Mouse (Mus musculus) c-Kit-positive CD71-positive TER-119-positive erythroid progenitor cells, embryonic 14.5 days (primary cell): ENCODE data around the gene Ikzf2.
A peak's percentile ranks its signal among the peaks of the same experiment; 100 is the strongest.

ENCODE experiments used
- DNase-seq: peaks from one replicate; pipeline ENCODE4 v3.0.0-alpha.2; 2013; ENCODE audit warnings: low spot score

Ikzf2 gene

DNA sequence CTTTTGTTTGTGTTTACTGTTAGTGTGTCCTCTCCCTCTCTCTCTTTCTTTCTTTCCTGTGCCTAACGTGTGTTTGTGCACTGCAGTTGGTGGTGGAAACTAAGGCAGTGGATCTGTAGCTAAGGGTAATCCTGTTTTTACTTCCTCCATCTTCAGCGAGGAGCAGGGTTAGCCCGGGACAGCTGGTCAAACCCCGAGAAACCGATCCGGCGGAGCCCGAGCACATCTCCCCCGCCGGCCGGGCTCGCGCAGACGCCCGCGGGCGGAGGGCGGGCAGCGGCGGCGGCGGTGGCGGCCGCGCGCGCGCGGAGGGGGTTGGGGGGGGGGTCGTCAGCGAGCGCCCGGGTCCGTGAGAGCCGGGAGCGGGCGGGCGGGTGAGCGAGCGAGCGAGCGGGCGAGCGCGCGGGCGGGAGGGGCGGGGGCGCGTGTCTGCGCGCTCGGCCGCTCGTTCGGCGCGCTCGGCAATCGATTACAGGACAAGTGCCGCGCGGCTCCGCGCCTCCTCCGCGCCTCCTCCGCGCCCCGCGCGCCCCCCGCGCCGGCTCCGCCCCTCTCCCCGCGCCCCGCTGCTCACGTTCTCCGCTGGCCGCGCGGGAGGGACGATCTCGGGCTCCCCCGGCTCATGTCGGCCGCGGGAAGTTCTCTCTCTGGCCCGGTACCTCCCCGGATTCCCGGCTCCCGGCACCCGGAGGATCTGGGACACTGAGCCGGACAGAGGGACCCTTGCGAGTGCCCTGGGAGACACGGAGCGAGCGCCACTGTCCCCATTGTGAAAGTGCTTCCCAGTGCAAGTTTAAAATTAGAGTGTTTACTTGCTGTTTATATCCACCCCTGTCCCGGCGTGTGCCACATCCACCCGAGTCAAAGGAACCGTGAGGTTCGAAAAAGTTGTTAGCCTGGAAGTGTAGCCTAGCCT is at the start of gene Ikzf2:
Ikzf2 (minus strand) TSS at position 170 of the 916 bp plus-strand sequence.
- DNase-seq: peak; percentile 41

DNA sequence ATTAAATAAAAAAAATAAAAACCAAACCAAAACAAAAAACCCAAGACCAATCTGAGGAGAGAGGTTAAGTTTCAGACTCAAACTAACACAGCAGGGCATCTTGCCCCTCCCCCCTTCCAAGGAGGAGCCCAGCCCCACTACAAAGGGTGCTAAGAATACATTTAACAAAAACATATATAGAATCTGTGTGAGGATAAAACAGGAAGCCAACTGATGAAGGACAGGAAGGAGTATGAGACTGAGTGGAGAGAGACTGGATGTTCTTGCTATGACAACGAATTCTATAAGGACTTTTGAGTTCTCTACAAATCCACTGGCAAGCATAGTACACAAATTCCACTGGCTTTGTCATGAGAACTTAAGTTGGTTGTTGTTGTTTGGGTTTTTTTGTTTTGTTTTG is 42.7 kb upstream of the Ikzf2 start:
- DNase-seq: no peak

- no peak for DNase-seq
These were observed 42.1 kb upstream of the Ikzf2 start for GRCm38 (mm10) chr1:69729031-69729679.

DNA sequence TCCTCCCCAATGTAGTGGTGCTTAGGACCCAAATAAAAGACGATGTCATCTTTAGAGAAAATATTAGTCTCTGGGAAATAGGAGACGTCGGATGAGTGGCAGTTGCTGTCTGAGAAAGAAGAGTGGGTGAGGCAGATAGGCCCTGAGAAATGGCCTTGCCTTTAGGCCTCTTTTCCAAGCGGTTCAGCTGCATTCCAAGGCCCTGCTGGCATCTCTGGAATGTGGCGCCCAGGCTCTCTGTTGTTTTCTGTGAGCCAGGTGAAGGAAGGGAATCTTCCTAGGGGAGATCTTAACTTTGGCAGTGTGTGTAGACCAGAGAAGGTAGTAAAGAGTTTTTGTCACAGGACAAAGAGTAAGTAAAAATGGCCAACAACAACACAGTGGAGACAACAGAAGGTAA is 40.9 kb upstream of the Ikzf2 start:
- DNase-seq: no peak

DNA sequence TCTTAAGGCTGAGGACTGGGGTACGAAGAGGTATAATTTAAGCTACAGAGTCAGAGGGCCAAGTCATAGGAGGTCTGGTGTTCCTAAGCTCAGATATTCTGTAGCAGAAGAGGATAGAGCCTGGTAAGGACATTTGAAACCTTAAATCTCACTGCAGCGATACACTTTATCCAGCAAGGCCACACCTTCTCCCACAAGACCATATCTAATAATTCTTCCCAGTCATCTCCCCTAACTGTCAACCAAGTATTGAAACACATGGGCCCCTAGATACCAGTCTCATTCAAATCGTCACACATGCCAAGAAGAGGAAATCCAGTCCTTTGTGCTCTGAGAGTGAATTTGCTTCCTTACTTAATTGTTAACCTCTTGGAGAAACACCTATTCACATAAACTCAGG is 30.1 kb upstream of the Ikzf2 start:
- DNase-seq: no peak

- no peak for DNase-seq
These were observed 21.5 kb upstream of the Ikzf2 start for GRCm38 (mm10) chr1:69708571-69708970.

GRCm38 (mm10) chr1:69703506-69704156 is 16.6 kb upstream of the Ikzf2 start:
- DNase-seq: no peak

DNA sequence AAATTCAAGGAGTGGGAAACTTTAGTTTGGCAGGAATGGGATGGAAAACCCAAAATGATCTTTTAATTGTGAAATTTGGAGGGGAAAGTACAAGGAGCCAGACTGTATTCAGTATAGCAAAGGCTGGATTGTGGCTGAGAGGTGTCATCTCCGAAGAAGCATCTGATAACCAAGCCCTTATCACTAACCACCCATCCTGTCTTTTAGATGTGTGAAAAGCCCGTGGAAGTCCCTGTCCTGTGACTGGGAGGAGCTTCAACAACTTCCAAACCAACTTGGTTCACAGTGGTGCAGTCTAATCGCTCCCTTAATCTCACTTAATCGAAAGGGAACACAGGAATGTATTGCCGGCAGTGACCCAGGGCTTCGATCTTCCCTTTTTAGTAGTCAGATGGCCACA is 4.9 kb upstream of the Ikzf2 start:
- DNase-seq: no peak

DNA sequence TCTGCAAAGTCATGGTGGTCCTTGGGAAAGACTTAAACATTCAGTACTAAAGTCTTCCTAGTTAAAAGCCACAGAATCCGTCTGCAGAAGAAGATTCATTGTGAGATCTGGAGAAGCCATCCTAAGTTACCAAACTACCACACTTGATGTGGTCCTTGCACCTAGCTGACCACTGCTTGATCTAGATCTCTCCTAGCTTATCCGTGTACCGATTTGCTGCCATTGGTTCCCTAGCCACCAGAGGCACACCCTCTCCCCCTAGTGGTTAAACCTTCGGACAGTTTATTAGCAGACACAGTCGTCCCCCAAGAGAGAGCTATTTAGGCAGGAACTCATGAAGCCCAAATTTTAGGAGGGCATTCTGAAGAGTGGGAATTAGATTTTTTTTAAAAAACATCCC is 1.9 kb upstream of the Ikzf2 start:
- peak; percentile 63 for DNase-seq

GRCm38 (mm10) chr1:69688118-69688517 is 1.1 kb upstream of the Ikzf2 start:
- DNase-seq: no peak

- DNase-seq: no peak
These were observed 337 bp downstream of the Ikzf2 start for GRCm38 (mm10) chr1:69686741-69687075.

DNA sequence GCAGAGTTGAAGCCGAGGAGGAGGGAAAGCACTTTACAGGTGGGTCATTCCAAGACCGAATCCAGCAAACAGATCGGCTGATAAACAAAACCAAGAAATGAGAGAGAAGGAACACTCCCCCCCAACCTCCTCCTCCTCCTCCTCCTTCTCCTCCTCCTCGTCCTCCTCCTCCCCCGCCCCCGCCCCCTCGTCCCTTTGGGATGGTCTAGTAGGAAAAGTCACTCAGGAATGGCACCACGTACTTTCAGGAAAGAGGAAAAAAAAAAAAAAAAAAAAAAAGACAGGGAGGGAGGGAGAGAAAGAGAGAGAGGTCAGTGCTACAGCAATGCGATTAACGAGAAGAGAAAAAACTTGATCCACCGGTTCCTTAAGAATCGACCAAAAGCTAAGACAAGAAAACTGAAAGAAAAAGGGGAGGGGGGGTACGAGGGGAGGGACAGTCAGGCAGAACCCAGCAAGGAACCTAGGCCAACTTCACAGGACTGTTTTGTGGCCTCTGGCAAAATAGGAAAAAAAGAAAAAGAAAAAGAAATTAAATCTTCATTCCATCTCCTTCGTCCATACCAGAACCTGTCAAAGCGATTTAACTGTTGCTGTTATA is 1.1 kb downstream of the Ikzf2 start:
- no peak for DNase-seq

DNA sequence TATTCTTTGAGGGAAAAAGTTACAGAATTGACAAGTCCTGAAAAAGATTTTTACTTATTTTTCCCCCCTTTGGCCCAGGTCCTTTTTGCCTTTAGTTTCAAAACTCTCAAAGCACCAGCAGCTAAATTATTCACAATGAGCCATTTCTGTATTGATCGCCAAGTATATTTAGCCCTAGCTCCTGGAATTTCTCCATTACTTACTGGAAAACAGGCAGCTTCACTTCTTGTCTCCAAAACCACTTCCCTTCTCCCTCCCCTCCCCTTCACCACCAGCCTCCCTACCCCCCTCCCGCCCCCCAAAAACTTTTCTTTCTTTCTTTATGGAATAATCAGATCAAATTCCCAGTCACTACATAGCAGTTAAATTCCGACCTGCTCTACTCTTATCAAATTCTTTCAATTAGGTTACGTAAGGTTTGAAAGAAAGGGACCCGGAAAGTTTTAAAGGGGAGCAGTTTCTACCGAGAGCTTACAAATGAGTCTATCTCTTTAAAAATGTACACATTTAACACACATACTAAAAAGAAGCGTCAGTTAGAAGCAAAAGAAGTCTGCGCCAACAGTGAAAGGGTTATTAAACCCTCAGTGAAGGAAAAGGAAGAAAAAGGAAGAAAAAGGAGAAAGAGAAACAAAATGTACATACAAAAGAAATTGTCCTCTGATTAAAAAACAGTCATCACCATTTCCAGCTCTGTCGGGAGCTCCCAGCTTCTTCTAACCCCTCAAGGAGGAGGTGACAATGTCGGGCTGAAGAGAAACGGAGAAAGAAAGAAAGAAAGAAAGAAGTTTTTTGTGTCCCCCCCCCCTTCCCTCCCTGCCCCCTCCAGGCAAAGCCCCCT is 1.8 kb downstream of the Ikzf2 start:
- no peak for DNase-seq

DNA sequence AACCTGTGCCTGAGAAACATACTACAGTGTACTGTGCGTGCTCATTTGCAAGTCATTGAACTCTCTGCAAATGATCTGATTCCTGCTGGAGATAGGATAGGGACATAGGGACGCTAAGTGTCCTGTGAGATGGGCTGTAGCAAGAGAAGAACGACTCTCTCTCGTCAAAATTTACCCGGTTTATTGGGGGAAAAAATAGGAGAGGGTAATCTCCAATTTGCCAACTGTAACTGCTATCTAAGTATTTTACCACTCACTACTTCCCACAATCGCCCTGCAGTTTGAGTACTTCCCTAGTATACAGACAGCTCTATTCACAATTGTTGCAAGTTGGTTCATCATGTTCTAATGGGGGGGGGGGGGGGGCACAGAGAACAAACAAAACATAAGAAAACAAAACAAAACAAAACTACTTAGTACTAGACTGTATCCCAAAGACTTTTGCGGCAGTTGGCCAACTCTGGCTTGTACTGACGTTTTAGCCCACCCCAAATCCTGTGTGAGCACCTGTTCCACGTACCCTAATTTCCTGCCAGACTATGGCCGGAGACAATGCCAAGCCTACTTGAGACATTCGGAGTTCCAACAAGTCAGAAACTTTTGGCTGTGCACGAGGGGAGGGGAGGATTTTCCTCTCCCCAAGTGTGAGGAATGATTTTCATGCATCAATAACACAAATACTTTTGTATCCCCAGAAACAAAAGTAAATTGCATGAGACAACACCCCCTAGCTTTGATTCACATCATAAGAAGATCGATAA is 2.6 kb downstream of the Ikzf2 start:
- no peak for DNase-seq

DNA sequence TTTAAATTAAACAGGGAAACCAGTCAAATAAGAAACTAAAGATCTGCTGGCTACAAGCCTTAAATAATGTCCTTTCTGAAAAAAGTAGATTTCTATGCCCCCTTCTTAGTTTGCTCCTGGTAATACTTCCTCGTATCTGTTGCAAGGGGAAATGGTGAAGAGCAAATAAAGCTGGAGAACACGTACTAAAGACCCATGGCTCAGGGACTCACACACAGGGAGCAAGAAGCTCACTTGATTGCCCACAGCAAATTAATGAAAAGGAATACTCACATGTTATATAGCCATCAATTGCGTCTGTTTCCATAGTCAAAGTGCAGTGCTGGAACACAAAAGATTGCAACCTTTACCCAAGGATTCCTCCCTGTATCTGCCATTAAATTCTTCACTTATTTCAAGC is 3.2 kb downstream of the Ikzf2 start:
- no peak for DNase-seq

DNA sequence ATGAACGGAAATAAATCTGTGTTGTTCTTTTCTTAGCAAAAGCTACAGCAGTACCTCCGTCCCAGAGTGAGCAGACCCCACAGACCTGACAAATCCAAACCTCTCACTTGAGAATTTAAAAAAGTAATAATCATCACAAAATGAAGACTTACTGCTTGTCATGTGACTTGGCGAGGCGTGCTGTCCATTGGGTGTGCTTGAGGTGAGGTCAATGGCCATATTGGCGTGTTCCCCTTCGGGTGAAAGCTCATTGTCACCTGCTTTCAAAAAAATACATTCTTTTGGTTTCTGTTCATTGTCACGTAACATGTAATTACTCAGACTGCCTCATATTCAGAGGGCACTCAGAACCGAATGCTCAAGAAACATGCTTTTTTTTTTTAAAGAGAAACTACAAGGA is 4.0 kb downstream of the Ikzf2 start:
- no peak for DNase-seq

DNA sequence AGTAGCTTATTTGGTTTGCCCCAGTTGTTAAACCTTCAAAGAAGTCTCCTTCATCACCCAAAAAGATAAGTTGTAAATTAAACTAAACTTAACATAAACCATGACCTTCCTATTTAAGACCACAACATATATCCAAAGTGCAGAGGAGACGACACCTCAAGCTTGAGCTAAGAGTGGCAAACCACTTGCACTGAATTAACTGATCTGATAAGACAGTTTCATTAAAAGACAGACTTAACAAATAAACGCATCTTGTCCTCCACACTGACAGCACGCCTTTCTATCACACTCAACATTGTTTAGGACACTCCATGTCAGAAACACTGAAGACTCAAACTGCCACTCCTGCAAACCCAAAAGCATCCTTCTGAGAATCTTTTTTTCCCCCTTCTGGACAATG is 4.8 kb downstream of the Ikzf2 start:
- no peak for DNase-seq

GRCm38 (mm10) chr1:69681003-69681402 is 6.0 kb downstream of the Ikzf2 start:
- DNase-seq: no peak

GRCm38 (mm10) chr1:69680501-69680900 is 6.5 kb downstream of the Ikzf2 start:
- DNase-seq: no peak

GRCm38 (mm10) chr1:69669897-69670404 is 17.1 kb downstream of the Ikzf2 start:
- DNase-seq: no peak

DNA sequence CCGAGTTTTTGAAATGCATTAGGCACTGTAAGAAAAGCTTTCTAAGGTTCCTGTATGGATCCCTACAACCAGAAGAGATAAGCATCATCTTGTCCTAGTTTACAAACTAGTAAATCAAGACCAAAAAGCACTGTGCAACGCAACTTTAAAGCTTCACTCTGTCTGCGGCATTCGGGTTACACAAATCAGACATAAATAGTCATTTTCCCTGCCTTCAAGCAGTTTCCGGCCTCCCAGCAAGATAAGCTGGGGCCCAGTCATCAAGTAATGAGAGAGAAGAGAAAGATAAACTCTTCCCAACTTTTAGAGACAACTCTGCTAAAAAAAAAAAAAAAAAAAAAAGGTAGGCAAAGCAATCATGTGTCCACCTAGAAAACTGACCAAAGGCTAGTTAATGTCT is 19.6 kb downstream of the Ikzf2 start:
- no peak for DNase-seq
